Mouse (Mus musculus): ENCODE measurements around the gene Tmem147. TPM values are rescaled to one million over a fixed set of nuclear protein-coding genes. Genes with fewer than 3 reads are reported as not detected.

Tmem147 gene
- 158 and 161 TPM in 2 replicates for polyA plus RNA-seq (2015; fragmentation: Nextera tagmentation; extraction: Ambion mirVana)

DNA sequence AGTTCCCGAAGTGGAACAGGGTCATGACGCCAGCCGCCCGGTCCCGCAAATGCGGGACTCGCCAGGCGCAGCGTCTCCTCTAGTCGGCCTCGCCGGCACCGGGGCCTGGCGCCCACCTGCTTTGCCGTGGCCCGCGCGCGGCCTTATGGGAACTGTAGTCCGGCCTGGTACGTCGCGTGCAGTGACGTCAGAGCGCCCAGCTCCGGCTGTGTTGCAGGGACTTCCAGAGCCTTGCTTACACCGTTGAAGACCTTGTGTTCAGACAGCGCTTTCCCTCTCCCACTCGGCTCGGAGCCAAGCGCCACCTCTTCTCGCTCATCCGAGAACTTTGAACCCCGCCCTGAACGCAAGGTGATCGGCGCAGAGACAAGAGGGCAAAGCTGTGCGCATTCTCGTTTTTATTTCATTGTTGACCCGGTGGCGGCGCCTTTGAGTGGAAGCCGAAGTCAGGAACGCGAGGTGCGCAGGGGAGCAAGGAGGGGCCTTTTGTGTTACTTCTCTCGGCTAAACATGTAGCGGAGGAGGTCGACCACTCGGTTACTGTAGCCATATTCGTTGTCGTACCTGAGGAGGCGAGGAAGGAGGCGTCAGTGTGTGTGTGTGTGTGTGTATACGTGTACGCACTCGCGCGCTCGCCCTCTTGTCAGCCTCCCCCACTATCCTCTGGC is at the start of gene Tmem147:
Tmem147 (minus strand) TSS at position 145 of the 668 bp plus-strand sequence.
- H3K9me3 ChIP-seq (ENCODE audit: control insufficient read depth): no peaks in the 10 kb centered on the region
- H3K4me2 ChIP-seq (replicated peaks; ENCODE audit: low read depth): peak within 1 kb of the TSS; percentile 79
- H3K27ac ChIP-seq (ENCODE audit: low read depth, low read length): peak within 1 kb of the TSS; percentile 88
- H3K36me3 ChIP-seq (ENCODE audit: control insufficient read depth, insufficient read depth): peaks cover 20% of the 10 kb centered on the region
- peak within 1 kb of the TSS; percentile 81 for H3K4me3 ChIP-seq (ENCODE audit: low read depth, low read length)
- WGBS: under 1% methylated on average over 60 of the region's 60 CpGs
- peak; percentile 67 for TF ChIP-seq CTCF (IDR thresholded peaks at IDR 0.05; ENCODE audit: low read depth)
- no peaks in the 10 kb centered on the region for H3K4me1 ChIP-seq (replicated peaks; ENCODE audit: control insufficient read depth, insufficient read depth, low read length)
- no peaks in the 10 kb centered on the region for H3K27me3 ChIP-seq (replicated peaks; ENCODE audit: control insufficient read depth, insufficient read depth, low read length)
- H3K9ac ChIP-seq (ENCODE audit: low read depth, low read length): peak within 1 kb of the TSS; percentile 76
- peak; percentile 98 for ATAC-seq

DNA sequence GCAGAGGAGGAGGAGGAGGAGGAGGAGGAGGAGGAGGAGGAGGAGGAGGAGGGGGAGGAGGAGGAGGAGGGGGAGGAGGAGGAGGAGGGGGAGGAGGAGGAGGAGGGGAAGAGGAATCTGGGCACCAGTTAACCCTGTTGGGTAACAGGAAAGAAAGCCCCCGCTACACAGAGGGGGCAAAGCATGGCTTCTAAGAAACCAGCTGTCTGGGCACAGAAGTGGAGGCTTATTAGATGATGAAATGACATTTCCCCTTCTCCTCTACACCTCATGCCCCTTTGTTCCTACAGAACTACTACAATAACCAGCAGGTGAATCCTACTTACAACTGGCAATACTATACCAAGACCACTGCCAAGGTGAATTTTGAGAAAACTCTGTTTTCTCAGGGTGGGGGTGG is 48.6 kb upstream of the Tmem147 start:
- ATAC-seq: no peak
- Histone ChIP-seq H3K9ac (ENCODE audit: low read depth, low read length) (no peak overlapping the region), H3K36me3 (ENCODE audit: control insufficient read depth, insufficient read depth) (no peaks in the 10 kb centered on the region), H3K27ac (ENCODE audit: low read depth, low read length) (no peak overlapping the region), H3K4me1 (replicated peaks; ENCODE audit: control insufficient read depth, insufficient read depth, low read length) (no peaks in the 10 kb centered on the region), H3K27me3 (replicated peaks; ENCODE audit: control insufficient read depth, insufficient read depth, low read length) (no peaks in the 10 kb centered on the region), H3K4me3 (ENCODE audit: low read depth, low read length) (no peak overlapping the region), H3K4me2 (replicated peaks; ENCODE audit: low read depth) (no peak overlapping the region), H3K9me3 (ENCODE audit: control insufficient read depth) (no peaks in the 10 kb centered on the region)
- WGBS: 79% methylated on average over 1 of the region's 1 CpGs
- TF ChIP-seq CTCF (IDR thresholded peaks at IDR 0.05; ENCODE audit: low read depth): no peak

DNA sequence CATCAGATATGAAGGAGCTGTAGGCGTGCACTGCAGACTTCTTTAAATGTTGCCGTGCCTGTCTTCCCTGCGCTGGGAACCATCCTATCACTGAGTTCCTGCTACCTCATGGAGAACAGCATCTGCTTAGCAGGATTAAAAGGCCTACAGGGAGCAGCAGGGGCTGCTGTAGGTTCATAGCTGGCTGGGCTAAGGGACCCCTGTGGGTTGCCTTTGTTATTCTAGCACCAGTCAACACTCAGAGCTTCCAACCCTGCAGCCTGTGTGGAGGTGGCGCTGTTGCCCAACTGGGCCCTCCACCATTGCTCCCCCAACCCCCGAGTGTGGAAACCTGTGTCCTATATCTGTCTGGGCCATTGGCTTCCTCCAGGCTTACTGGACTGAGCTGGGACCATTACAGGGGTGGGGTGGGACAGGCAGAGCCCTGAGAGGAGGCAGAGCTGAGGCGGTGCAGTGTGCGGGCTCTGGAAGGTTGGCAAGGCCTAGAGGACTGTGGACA is 47.8 kb upstream of the Tmem147 start:
- WGBS: 62% methylated on average over 7 of the region's 7 CpGs
- H3K4me3 ChIP-seq (ENCODE audit: low read depth, low read length): no peak overlapping the region
- no peak overlapping the region for H3K4me2 ChIP-seq (replicated peaks; ENCODE audit: low read depth)
- no peak overlapping the region for H3K9ac ChIP-seq (ENCODE audit: low read depth, low read length)
- H3K27me3 ChIP-seq (replicated peaks; ENCODE audit: control insufficient read depth, insufficient read depth, low read length): no peaks in the 10 kb centered on the region
- ATAC-seq: no peak
- no peaks in the 10 kb centered on the region for H3K9me3 ChIP-seq (ENCODE audit: control insufficient read depth)
- H3K4me1 ChIP-seq (replicated peaks; ENCODE audit: control insufficient read depth, insufficient read depth, low read length): no peaks in the 10 kb centered on the region
- H3K27ac ChIP-seq (ENCODE audit: low read depth, low read length): no peak overlapping the region
- H3K36me3 ChIP-seq (ENCODE audit: control insufficient read depth, insufficient read depth): no peaks in the 10 kb centered on the region
- TF ChIP-seq CTCF (IDR thresholded peaks at IDR 0.05; ENCODE audit: low read depth): no peak

DNA sequence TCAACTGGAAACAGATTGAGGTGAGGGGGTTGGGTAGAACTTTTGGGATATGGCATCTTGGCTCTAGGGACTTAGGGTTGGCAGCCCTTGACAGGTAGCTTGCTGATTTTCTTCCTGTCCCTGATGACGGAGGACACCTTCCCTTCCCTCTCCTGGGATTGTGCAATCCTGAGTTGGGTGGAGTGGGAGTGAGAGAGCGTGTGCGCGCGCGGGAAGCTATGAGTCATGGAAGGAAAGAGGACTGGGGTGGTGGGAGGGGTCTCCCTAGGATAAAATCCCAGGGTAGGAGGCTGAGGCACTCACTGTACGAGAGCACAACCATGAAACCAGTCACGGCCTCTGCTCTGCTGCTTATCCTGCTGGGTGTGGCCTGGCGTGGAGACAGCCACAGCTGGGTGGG is 46.8 kb upstream of the Tmem147 start:
- H3K4me2 ChIP-seq (replicated peaks; ENCODE audit: low read depth): no peak overlapping the region

DNA sequence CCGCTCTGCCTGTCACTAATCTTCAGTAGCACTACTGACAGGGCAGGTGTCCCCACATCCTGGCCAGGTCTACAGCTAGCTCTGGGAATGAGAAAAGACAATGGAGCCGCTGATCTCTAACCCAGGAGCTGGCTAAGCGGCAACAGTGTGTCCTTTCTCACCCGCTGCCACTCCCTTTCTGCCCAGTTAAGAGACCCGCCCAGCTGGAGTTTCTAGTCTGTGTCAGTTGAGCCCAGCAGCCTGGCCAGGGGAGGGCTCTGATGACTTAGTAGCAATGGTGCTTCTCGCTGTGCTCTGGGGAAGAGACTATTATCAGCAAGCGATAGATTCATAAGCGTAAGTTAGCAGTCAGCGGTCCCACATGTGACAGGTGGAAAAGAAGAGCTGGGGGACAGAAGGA is 39.9 kb upstream of the Tmem147 start:
- Histone ChIP-seq H3K4me2 (replicated peaks; ENCODE audit: low read depth) (peak overlapping the region; percentile 35; the same call in 1 of the 2 replicates), H3K4me1 (replicated peaks; ENCODE audit: control insufficient read depth, insufficient read depth, low read length) (0 out of 2 replicates have a peak, but pooled peaks cover 8% of the 10 kb centered on the region), H3K9ac (ENCODE audit: low read depth, low read length) (no peak overlapping the region), H3K27me3 (replicated peaks; ENCODE audit: control insufficient read depth, insufficient read depth, low read length) (peaks cover 6% of the 10 kb centered on the region; the same call in 1 of the 2 replicates), H3K4me3 (ENCODE audit: low read depth, low read length) (no peak overlapping the region), H3K36me3 (ENCODE audit: control insufficient read depth, insufficient read depth) (no peaks in the 10 kb centered on the region), H3K27ac (ENCODE audit: low read depth, low read length) (peak overlapping the region; percentile 3; the same call in 1 of the 2 replicates), H3K9me3 (ENCODE audit: control insufficient read depth) (no peaks in the 10 kb centered on the region)
- no peak for TF ChIP-seq CTCF (IDR thresholded peaks at IDR 0.05; ENCODE audit: low read depth)
- peak; percentile 37; the same call in 1 of the 2 replicates for ATAC-seq
- 22% methylated on average over 9 of the region's 9 CpGs for WGBS

More for the DNA sequence above, 46.8 kb upstream of the Tmem147 start:
- Histone ChIP-seq H3K27ac (ENCODE audit: low read depth, low read length) (no peak overlapping the region), H3K4me3 (ENCODE audit: low read depth, low read length) (no peak overlapping the region), H3K9ac (ENCODE audit: low read depth, low read length) (no peak overlapping the region), H3K36me3 (ENCODE audit: control insufficient read depth, insufficient read depth) (no peaks in the 10 kb centered on the region), H3K4me1 (replicated peaks; ENCODE audit: control insufficient read depth, insufficient read depth, low read length) (no peaks in the 10 kb centered on the region), H3K27me3 (replicated peaks; ENCODE audit: control insufficient read depth, insufficient read depth, low read length) (no peaks in the 10 kb centered on the region), H3K9me3 (ENCODE audit: control insufficient read depth) (no peaks in the 10 kb centered on the region)
- 41% methylated on average over 9 of the region's 9 CpGs for WGBS
- peak; percentile 28; the same call in 1 of the 2 replicates for ATAC-seq
- TF ChIP-seq CTCF (IDR thresholded peaks at IDR 0.05; ENCODE audit: low read depth): no peak

DNA sequence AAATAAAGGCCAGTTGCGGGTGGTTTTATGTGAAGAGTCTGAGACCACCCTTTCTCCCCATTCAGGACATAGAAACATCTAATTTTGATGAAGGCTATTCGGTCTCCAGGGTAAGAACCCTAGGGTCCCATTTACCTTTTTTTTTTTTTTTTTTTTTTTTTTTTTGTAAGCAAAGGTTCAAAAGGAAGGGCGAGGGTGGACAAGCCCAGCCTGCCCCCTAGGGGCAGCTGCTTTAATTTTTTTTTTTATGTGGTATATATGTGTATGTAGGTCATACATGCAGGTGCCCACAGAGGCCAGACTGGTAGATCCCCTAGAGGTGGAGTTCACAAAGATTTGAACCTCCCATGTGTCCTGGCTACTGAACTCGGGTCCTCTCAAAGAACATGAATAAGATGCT is 37.1 kb upstream of the Tmem147 start:
- no peak overlapping the region for H3K27ac ChIP-seq (ENCODE audit: low read depth, low read length)
- 0 out of 2 replicates have a peak, but pooled peaks cover 8% of the 10 kb centered on the region for H3K4me1 ChIP-seq (replicated peaks; ENCODE audit: control insufficient read depth, insufficient read depth, low read length)
- no peak overlapping the region for H3K4me2 ChIP-seq (replicated peaks; ENCODE audit: low read depth)
- no peaks in the 10 kb centered on the region for H3K9me3 ChIP-seq (ENCODE audit: control insufficient read depth)
- ATAC-seq: no peak
- H3K27me3 ChIP-seq (replicated peaks; ENCODE audit: control insufficient read depth, insufficient read depth, low read length): peaks cover 6% of the 10 kb centered on the region; the same call in 1 of the 2 replicates
- no peaks in the 10 kb centered on the region for H3K36me3 ChIP-seq (ENCODE audit: control insufficient read depth, insufficient read depth)
- H3K4me3 ChIP-seq (ENCODE audit: low read depth, low read length): no peak overlapping the region
- H3K9ac ChIP-seq (ENCODE audit: low read depth, low read length): no peak overlapping the region
- 91% methylated on average over 4 of the region's 4 CpGs for WGBS
- 0 out of 2 replicates have a peak, but pooled peaks have one; percentile 19 for TF ChIP-seq CTCF (IDR thresholded peaks at IDR 0.05; ENCODE audit: low read depth)
